Mouse (Mus musculus) liver, adult (tissue): ENCODE measurements around the gene Rabgap1l.

Experiments used
- GATA4 ChIP-seq: IDR thresholded peaks from 2 replicates; pipeline ENCODE4 v1.6.1; 2014; ENCODE audit warnings: mild to moderate bottlenecking, low read length; ENCODE audit not compliant: insufficient replicate concordance

The Rabgap1l gene

DNA sequence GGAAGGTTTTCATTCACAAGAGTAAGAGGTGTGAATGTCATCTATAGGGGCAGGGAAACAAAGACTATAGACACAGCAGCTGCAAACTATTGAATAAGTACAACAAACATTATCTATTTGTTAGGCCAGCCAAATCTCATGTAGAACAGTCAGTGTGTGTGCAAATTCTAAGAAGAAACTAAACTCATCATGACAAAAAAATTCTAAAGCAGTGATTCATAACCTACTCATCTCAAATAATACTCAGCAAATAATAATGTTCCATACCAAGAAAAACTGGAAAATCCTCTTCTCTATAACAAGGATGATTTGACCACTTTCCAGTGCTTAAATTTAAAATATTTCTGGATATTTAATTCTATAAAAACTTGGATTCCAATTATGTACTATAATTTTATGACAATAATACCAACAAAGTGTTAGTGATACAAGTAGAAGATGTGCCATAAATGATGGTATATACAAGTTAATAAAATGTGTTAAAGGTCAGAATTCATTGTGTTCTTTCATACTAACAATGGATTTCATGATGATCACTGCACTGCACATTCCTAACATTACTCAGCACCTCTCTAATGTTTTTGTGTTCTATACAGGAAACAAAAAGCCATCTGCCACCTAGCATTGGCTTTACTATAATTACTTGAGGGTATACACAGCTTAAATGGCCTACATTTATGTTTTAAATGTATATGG, 196.6 kb downstream of the Rabgap1l start:
- TF ChIP-seq GATA4 = no peak

DNA sequence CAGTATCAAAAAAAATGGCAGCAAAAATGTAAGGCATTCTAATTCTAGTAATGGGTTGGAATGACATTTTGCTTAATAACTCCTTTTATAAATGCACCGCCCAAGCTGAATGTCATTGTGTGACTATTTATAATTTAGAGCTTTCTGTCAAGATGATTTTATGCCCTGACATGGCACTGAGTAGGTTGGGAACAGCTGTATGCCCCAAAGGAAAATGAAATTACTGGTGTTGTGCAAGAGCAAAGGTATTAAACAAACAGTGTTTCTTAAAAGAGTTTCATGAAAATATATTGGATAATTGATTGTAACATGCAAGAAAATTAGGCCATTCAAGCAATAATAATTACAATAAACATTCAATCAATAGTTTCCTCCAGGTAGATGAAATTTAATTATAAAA, 198.4 kb downstream of the Rabgap1l start:
- TF ChIP-seq GATA4 = no peak

DNA sequence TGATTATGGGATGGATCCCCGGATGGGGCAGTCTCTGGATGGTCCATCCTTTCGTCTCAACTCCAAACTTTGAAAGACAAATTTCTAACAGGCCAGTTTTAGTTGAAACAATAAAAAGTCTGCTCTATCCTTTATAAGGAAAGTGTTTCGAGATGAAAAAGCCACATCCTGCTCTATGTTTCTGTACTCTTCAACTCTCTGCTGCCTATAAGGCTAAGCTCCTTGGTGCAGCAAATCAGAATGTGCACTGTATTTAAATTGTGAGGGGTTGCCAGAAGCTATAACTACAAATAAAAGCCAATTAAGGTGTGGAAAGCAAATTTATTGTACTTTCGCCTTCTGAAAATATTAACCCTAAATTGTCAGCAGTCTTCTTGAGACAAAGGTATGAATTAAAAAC, 198.9 kb downstream of the Rabgap1l start:
- TF ChIP-seq GATA4 = no peak

DNA sequence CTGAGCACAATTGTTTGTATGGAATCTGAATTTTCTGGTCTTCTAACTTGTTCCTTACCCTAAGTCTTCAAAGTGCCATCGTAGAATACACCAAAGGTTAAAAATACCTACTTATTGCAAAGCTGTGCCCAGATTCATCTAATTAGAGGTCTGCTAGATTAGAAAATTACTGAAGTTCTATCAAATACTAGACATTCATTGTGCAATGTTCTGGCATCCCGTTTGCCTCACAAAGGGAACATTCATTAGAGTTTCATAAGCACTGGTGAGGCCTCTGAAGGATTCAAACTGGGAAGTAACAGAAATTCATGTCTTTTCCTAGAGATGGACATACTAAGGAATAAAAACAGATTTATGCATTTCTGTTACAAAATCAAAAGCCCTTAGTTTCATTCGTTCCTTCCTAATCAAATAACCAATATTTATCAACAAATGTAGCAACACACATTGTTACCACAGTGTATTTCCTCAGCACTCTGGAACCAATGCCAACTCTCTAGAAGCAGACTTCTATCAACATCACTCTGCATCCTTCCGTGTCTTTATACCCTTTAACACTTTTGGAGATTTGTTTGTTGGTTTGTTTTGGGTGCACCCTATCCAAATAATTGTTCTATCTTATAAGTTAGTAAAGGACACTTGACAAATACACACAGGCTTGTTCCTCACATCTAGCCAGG, 204.0 kb downstream of the Rabgap1l start:
- no peak for TF ChIP-seq GATA4

DNA sequence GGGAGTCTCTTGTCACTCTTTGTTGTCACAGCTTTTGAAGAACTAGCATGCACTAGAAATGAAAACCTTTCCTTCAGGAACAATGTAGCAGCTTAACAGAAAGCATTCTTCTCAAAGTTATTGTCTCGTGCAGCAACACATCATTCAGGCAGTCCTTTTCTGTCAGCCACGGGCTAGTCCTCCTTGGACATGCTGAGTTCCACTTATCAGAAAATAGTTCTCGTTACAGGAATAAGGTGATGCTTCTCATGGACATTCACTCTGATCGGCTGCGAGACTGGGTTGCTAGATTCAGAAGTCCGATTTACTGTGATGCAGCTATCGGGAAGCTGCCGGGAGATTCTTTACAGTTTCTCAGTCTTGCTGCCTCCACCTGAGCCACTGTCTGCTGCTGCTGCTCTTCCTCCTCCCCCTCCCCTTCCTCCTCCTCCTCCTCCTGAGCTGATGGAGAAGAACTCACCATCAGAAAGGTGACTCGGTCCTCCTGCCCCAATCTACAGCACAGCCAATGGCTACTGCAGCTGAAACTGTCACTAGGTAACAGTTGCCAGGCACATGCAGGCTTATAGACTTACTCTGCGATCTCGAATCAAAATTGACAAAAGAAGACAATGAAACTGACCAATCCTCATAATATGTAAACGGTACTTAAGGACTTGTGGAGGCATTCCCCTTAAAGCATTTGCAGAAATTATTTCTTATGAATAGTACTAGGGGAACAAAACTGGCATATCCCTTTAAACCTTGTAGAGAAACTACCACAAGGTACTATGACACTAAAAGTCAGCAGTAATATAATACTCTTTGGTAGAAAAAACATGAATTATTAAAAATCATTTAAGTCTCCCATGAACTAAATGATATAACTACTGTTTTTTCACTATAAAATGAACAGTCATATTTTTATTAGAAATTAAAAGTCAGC, 213.4 kb downstream of the Rabgap1l start:
- TF ChIP-seq GATA4 = no peak

DNA sequence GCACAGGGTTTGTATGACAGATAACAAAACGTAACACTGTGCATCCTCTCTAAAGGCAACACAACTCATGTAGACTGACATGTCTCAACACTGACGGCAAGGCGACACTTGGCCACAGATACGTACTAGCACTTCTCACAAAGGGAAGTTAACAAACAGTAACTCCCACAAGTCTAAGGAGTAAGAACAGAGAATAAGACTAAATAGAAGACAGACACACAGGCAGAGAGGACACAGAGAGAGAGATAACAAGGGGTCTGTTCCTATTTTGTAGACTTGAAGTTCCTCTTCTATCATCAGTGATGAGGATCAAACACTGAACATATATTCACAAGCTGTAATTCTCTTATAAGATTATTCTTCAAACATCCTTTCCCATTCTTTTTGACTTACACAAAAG, 216.9 kb downstream of the Rabgap1l start:
- no peak for TF ChIP-seq GATA4

DNA sequence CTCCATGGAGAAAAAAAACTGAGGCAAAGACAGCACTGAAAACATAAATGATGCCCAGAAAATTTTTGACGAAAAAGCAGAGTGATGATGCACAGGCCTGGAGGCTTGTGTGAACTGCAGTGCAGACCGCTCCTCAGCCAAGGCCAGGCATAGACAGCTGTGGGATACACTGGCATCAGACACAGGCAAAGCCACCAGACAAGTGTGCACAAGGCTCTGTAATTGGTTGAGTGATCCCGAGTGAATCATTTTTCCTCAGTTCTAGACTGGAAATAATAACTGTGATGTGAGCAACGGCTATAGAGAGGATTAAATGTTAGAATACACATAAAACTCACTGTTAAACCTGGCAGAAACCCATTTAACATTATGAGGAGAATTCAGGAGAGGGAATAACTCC, 219.0 kb downstream of the Rabgap1l start:
- no peak for TF ChIP-seq GATA4

DNA sequence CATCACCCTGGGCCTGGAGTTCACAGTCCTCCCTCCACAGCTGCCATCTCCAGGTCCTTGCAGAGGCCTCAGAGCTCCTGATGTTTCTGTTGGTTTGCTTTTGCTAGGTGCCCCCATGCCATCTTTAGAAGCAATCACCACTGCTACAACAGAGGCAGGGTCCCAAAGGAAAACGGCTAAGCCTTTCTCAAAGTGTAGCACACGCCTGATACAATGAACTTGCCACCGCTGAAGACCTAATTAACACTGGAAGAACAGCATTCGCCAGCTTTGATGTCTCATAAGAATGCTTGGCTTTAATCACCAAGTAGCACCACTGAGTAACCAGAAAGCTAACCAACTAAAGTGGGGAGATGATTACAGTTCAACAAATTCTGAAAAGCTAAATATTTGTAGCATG, 226.6 kb downstream of the Rabgap1l start:
- no peak for TF ChIP-seq GATA4

DNA sequence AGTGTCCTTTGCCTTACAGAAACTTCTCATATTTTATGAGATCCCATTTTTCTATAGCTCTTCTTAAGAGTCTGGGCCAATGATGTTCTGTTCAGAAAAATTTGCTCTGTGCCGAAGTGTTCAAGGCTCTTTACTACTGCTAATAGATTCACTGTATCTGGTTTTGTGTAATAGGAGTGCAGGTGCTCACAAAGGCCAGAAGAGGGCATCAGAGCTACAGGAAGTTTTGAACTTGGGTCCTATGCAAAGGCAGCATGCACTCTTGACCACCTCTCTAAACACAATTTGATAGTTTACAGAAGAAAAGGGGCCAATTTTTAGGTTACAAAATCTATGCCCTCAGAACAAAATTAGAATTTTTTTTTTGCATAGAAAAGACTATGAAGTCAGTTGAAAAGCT, 231.6 kb downstream of the Rabgap1l start:
- no peak for TF ChIP-seq GATA4

DNA sequence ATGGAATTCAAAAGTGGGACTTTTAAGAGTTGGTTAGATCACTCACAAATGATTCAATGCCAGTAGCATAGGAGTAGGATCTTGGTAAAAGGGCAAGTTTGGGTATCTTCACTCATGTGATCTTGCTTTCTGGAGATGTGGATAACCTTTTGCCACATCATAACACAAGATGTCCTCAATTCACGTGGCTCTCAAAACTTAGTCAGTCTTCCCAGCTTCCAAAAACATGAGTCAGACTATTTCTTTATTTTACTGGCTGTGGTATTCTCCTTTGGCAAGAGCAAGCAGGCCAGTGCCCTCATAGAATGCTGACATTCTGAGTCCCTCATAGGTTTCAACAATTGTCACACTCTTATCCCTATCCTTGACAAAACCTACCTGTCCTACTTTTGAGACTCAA, 242.4 kb downstream of the Rabgap1l start:
- TF ChIP-seq GATA4 = no peak

DNA sequence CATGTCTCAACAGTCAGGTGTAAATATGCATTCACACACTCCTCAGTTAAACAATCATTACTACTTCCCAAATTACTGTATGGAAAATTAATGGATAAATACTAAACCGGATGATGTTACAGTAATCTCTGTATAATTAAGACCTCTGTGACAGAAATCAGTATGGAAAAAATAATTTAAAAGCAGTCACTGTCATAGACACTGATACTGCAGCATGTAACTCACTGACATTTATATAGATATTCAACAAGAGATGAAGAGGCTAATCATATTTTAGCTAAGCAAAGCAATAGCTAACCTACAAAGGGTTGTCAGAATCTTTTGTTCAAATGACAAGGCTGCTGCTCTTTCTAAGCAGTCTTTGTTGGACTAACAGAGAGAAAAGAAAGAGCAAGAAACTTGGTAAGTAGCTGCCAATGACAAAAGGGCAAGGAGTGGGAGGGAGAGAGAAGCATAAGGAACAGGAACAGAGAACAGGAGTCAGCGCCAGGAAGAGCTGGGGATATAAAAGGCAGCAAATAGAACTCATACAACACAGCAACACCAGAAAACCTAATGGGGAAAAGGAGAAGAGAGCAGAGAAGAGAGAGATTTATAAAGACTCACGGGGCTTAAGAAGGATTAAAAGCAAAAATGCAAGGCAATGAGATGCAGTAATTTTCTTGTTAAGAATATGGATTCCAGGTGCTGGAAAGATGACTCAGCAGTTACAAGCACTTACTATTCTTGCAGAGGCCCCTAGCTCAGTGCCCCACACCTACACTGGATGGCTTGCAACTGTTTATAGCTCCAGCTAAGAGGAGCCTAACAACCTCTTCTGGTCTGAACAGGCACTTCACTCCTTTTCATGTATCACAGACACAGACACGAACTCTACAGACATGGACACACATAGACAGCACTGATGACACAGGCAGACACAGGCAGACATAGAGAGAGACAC, 244.8 kb downstream of the Rabgap1l start:
- TF ChIP-seq GATA4 = no peak

DNA sequence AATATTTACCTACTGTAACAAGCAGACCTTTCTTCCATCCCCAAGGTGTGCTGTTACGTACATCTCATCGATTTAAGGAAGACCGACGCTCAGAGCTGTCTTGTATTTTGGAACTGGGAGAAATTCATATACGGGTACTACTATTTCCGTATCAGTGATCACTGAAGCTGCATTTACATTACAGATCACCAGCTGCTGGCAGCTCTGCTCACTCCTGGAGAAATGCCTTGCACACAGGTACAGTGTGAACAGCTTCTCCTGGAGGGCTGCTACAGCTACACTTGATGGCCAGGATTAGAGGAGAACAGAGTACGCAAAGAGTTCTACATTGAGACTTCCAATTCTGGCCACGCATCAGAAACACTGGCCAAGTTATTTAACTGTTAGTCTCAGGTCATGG, 257.4 kb downstream of the Rabgap1l start:
- TF ChIP-seq GATA4 = no peak

DNA sequence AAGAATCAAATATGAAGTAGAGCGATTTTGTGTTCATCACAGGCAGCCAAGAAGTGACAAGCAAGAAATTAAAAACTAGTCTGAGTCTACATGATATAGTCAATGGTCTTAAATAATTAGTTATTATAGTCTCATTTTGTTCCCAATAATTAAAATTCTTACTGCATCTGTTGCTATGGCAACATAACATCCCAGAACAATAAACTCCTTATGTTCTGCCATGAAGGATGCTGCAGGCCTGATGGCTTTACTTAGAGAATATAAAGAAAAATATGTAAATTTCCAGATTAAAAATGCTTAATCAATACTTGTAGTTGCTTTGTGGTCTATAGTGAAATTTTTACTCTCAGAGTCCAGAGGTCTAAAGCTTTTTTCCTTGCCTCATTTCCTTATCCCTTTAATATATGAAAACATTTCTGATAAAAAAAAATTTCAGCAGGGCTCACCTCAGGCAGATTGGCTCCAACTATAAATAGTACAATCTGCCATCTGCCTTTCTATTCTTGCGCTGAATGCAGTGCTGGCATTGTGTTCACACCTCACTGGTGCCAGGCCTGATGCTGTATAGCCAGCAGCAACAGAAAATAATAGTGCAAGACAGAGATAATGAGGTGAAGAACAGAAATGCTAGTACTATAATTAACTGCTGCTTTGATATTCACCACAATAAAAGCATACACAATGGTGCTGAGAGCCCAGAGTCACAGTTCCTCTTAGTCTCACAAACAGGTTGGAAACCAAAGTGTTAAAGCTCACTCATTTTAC, 258.3 kb downstream of the Rabgap1l start:
- no peak for TF ChIP-seq GATA4

DNA sequence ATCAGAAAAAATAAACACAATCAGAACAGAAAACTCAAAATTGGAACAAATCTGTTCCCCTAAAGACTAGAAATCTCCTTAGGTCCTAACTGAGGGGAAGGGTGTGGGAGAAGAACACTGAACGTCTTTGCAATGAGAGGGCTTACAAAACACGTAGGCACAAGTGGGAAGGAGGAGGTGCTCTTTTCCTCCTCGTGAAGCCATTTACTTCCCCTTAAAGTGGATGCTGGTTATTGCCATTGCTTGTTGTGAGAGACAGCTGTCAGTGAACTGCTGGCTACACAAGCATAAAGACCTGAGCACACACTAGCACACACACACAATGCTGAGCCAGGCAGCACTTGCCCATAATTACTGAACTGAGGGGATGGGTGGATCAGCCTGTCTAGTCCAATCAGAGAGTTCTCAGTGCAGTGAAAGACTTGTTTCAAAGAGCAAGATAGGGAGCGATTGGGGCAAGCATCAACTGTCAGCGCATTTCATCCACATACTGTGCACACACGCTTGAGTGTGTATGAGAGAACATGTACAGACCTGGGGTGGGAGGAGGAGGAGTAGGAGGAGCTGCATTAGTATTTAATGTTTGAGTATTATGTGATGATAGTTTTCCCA, 259.7 kb downstream of the Rabgap1l start:
- no peak for TF ChIP-seq GATA4
